Mouse (Mus musculus) liver, postnatal 0 days (tissue): ENCODE measurements at regions not wholly inside any gene's neighbourhood (a gene's known extent, or its start where the extent isn't known, plus 50 kb on each side); places are given as distances from the start of the nearest gene placed in this dataset.

ENCODE experiments used
- ATAC-seq: fragments of 200-750 bp; cut with Nextera tagmentation; 2 replicates; pipeline ENCODE4 v1.8.0; 2017; ENCODE audit warnings: mild to moderate bottlenecking, moderate library complexity
- DNase-seq: peaks from one replicate; pipeline ENCODE4 v3.0.0-alpha.2; 2016
- H3K27ac ChIP-seq: fragments of 300-500 bp; sonication (generic); 2 replicates; pipeline ENCODE4 v1.5.1; 2014; ENCODE audit warnings: antibody characterized with exemption, moderate library complexity, mild to moderate bottlenecking, low read depth
- H3K27me3 ChIP-seq: fragments of 300-500 bp; sonication (generic); 2 replicates; pipeline ENCODE4 v1.6.1; 2014; ENCODE audit warnings: low read length, control low read depth, mixed read lengths; ENCODE audit not compliant: insufficient read depth
- H3K36me3 ChIP-seq: fragments of 300-500 bp; sonication (generic); replicated peaks from 2 replicates; pipeline ENCODE4 v1.6.1; 2014; ENCODE audit warnings: mild to moderate bottlenecking, control low read depth, low read length, moderate library complexity, mixed read lengths; ENCODE audit not compliant: insufficient read depth
- H3K4me1 ChIP-seq: fragments of 300-500 bp; sonication (generic); 2 replicates; pipeline ENCODE4 v1.6.1; 2014; ENCODE audit warnings: antibody characterized with exemption, mild to moderate bottlenecking, control low read depth; ENCODE audit not compliant: insufficient read depth
- H3K4me2 ChIP-seq: fragments of 300-500 bp; sonication (generic); 2 replicates; pipeline ENCODE4 v1.6.1; 2014; ENCODE audit warnings: low read depth, mild to moderate bottlenecking, low read length, moderate library complexity, mixed read lengths
- H3K4me3 ChIP-seq: fragments of 300-500 bp; sonication (generic); 2 replicates; pipeline ENCODE4 v1.5.1; 2014; ENCODE audit warnings: low read depth, low read length
- H3K9ac ChIP-seq: fragments of 300-500 bp; sonication (generic); replicated peaks from 2 replicates; pipeline ENCODE4 v1.6.1; 2014; ENCODE audit warnings: mild to moderate bottlenecking, moderate library complexity
- H3K9me3 ChIP-seq: fragments of 300-500 bp; sonication (generic); 2 replicates; pipeline ENCODE4 v1.6.1; 2016; ENCODE audit warnings: mild to moderate bottlenecking, control low read depth, low read length, mixed read lengths
- CTCF ChIP-seq: sonication (generic); IDR thresholded peaks from 2 replicates; pipeline ENCODE4 v1.5.1; 2016; ENCODE audit warnings: antibody characterized with exemption, low read depth
- EP300 ChIP-seq: IDR thresholded peaks from 2 replicates; pipeline ENCODE4 v1.6.1; 2016; ENCODE audit warnings: antibody characterized with exemption, low read depth, mild to moderate bottlenecking
- WGBS: fragments of 180-500 bp; shearing (Covaris S2); extraction: QIAGEN DNeasy Blood & Tissue Kit; methylation state at CpG from one replicate; pipeline ENCODE4 v1.1.7; 2014; ENCODE audit not compliant: insufficient replicate concordance; 5-methylcytosine and 5-hydroxymethylcytosine counted together

DNA sequence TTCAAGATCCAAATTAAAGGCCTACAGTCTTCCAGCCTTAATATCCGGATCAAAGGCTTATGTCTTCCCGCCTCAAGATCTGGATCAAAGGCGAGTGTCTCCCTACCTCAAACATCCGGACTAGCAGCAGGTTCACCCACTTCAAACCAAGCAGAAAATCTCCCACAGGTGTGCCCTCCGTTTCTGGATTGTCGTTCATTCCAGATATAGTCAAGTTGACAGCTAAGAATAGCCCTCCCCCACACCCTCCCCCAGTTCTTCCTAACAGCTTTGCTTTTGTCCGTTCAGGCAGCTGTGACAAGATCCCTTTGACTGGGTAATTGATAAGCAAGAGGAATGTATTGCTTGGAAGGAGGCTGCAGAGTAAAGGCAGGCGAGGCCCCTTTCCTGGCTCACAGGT lies 118.3 kb upstream of the Serp2 start:
- Histone ChIP-seq H3K4me3 (no peak overlapping the region), H3K9ac (no peak overlapping the region), H3K36me3 (no peaks in the 10 kb centered on the region), H3K27me3 (no peaks in the 10 kb centered on the region), H3K4me1 (peaks cover 16% of the 10 kb centered on the region; the same call in 1 of the 2 replicates), H3K9me3 (no peaks in the 10 kb centered on the region), H3K4me2 (no peak overlapping the region), H3K27ac (no peak overlapping the region)
- 63% methylated on average over 8 of the region's 8 CpGs for WGBS
- no peak for TF ChIP-seq EP300
- no peak for DNase-seq
- ATAC-seq, result no peak

DNA sequence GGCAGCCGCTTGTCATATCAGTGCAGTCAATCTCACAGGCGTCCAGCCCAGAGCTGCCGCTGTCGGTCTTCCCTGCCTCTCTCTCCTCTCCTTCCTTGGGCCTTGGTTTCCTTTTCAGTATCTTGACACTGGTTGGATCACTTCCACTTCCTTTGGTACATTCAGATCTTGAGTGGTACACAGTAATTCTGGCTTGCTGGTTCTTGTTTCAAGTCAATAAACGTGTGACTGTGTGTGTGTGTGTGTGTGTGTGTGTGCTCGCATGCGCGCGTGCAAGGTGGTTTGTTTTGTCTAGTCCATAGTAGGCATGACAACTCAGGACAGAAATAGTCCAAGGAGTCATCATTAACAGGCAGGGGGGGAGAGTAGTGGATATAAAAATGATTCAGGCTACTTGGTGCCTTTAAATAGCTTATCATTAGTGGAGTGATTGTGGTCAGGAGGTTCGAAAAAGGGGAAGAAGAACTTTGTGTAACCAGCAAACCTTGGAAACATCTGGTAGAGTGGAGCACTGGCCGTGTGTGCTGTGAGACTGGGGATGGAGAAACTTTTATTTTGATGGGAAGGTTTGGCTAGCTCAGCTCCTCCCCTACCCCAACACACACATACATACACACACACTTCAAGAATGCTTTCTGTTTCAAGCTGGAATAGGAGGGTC lies 117.1 kb upstream of the Serp2 start:
- no peak overlapping the region for H3K9ac ChIP-seq
- ATAC-seq (peak; percentile 56), DNase-seq (no peak)
- 27% methylated on average over 11 of the region's 11 CpGs for WGBS
- H3K9me3 ChIP-seq, result no peaks in the 10 kb centered on the region
- H3K36me3 ChIP-seq, result no peaks in the 10 kb centered on the region
- H3K4me1 ChIP-seq, result peaks cover 15% of the 10 kb centered on the region; the same call in 1 of the 2 replicates
- H3K27ac ChIP-seq, result no peak overlapping the region
- no peaks in the 10 kb centered on the region for H3K27me3 ChIP-seq
- H3K4me2 ChIP-seq, result peak overlapping the region; percentile 38
- no peak overlapping the region for H3K4me3 ChIP-seq
- TF ChIP-seq CTCF, result no peak
- TF ChIP-seq EP300, result no peak

DNA sequence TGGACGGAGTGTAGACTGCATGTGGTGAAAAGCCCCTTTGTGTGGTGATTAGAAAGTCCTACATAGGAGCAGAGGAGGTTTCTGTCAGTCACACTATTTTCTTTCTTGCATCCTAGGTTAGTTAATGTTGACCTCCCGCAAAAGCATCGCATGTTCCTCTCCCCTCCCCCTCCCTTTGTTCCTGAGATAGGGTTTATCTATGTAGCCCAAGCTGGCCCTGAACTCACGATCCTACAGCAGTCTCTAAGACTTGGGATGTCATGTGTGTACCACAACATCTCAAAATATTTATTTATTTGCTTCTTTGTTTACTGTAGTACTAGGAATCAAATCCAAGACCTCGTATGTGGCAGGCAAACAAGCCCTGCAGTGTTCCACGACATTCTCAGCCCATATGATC lies 116.2 kb upstream of the Serp2 start:
- Histone ChIP-seq H3K9ac (no peak overlapping the region), H3K4me3 (no peak overlapping the region), H3K27me3 (no peaks in the 10 kb centered on the region), H3K4me1 (peaks cover 13% of the 10 kb centered on the region; the same call in 1 of the 2 replicates), H3K4me2 (no peak overlapping the region), H3K36me3 (no peaks in the 10 kb centered on the region), H3K9me3 (no peaks in the 10 kb centered on the region), H3K27ac (no peak overlapping the region)
- 42% methylated on average over 6 of the region's 6 CpGs for WGBS
- DNase-seq, result no peak
- no peak for TF ChIP-seq CTCF
- TF ChIP-seq EP300, result no peak
- no peak for ATAC-seq

DNA sequence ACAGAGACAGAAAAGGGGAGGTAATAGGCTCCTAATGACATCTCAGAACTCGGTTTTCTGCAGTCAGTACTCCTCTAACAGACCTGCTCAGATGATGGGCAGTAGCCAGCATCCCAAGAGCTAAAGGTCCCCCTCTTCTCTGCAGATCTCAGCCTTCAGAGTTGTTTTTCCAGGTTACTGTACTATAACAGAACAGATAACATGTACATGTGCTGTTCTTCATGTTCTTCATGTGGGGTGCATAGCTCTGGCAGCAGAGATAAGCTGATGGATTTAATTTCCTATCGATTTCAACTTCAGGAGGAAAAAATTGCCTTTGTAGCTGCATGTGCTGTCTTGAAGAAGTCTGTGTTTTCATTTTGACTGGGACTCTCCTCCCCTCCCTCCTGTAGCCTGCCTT lies 115.8 kb upstream of the Serp2 start:
- Histone ChIP-seq H3K27me3 (no peaks in the 10 kb centered on the region), H3K4me3 (no peak overlapping the region), H3K9me3 (no peaks in the 10 kb centered on the region), H3K27ac (no peak overlapping the region), H3K4me1 (peaks cover 13% of the 10 kb centered on the region; the same call in 1 of the 2 replicates), H3K9ac (no peak overlapping the region), H3K4me2 (no peak overlapping the region), H3K36me3 (no peaks in the 10 kb centered on the region)
- TF ChIP-seq CTCF (no peak), EP300 (peak; percentile 53; the same call in 1 of the 2 replicates)
- DNase-seq (no peak), ATAC-seq (peak; percentile 41; the same call in 1 of the 2 replicates)
- 54% methylated on average over 2 of the region's 2 CpGs for WGBS

DNA sequence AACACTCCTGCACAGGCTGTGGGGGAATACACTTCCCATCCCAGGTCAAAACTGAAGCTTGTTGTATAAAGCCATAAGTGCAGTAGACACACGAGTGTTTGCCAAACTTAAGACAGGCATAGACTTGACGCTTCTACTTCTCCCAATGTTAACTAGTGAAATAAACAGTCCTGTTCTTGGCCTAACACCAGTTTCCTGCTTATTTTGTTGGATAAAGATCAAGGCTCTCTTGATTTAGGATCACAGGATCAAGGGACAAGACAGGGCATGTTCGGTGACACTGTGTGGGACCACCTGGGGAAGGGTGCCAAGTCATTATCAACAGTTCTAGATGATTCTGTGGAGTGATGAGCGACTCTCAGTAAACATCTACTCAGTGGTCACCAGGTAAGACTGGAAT lies 114.3 kb upstream of the Serp2 start:
- Histone ChIP-seq H3K9me3 (no peaks in the 10 kb centered on the region), H3K9ac (no peak overlapping the region), H3K4me1 (peaks cover 13% of the 10 kb centered on the region; the same call in 1 of the 2 replicates), H3K4me2 (no peak overlapping the region), H3K27me3 (no peaks in the 10 kb centered on the region), H3K4me3 (no peak overlapping the region), H3K36me3 (no peaks in the 10 kb centered on the region), H3K27ac (no peak overlapping the region)
- ATAC-seq (no peak), DNase-seq (no peak)
- 79% methylated on average over 4 of the region's 4 CpGs for WGBS
- TF ChIP-seq CTCF (no peak), EP300 (no peak)

DNA sequence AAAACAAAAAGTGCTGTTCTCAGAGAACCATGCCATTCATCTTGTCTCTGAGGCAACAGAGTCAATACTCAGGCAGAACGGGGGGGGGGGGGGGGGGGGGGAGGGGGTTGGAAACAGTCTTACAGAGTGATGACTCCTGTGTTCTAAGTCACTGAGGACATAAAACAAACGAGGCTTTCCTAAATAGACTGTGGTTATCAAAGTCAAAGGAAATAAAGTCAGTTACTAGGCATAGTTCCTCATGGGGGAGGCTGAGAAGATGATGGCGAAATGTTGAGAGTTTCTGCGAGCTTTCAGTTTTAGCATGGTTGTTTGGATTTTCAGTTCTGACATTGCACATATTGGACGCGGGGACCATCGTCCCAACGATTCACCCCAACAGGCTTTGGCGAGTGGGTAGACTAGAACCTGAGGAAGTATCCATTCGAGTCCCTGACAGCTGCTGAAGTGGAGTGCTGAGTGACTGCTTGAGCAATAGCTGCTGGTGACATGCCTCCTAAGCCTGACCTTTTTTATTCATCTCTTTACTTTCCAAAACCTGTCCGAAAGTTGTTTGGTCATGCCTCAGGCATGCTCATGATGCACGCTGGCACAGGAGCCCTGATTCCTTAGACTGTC lies 109.2 kb upstream of the Serp2 start:
- H3K36me3 ChIP-seq, result no peaks in the 10 kb centered on the region
- DNase-seq (no peak), ATAC-seq (no peak)
- H3K4me1 ChIP-seq, result peaks cover 7% of the 10 kb centered on the region; the same call in 1 of the 2 replicates
- H3K4me2 ChIP-seq, result no peak overlapping the region
- no peaks in the 10 kb centered on the region for H3K9me3 ChIP-seq
- H3K27ac ChIP-seq, result no peak overlapping the region
- TF ChIP-seq CTCF (no peak), EP300 (no peak)
- H3K9ac ChIP-seq, result no peak overlapping the region
- WGBS, result 40% methylated on average over 12 of the region's 12 CpGs
- H3K4me3 ChIP-seq, result no peak overlapping the region
- no peaks in the 10 kb centered on the region for H3K27me3 ChIP-seq
